Mouse (Mus musculus) embryo, embryonic 10 days (tissue): ENCODE data around the gene Elk4.

Source experiments
- DNase-seq: peaks from one replicate; pipeline ENCODE4 v3.0.0-alpha.2; 2015; ENCODE audit warnings: low spot score

The Elk4 gene

DNA sequence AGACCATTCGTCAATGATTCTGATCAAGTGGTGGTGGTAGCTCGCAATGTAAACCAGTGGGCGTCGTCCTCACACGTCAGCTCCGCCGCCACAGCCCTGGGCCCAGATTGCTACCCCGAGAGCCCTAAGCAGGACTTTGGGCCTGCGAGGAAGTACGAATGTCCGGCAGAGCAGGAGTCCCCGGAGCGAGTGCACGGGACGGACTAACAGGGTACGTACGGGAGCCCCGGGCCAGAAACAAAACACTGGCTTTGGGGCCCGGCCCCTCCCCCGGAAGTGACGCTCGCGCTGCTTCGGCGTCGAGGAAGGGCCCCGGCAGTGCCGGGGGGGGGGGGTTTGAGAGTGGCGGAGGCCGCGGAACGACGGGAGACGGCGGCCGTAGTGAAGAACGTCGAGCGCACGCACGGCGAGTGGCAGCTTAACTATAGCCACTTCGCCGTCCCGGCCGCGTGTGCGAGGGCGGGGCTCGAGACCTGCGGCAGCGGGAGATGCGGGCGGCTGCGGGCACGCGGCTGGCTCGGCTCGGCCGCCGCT is at the start of gene Elk4:
Elk4 (plus strand) TSS at position 326 of the 534 bp plus-strand sequence.
- peak; percentile 82 for DNase-seq

DNA sequence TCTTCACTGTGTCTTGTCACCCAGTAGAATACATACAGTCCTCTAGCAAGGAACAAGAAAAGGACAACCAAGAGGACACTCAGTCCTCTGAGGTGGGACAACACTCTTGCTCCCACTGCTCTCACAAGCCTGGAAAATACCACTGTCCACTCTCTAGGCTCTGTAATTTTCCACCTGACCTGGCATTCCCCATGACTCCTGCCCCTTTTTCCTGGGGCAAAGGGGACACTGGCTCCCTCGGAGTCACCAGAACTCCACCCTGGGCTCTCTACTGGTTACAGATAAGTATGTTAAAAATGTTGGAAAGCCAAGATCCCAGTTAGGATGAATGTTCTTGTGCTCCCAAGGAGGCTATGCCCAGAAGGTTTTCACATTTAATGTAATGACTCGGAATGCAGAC is 46.4 kb upstream of the Elk4 start:
- DNase-seq: no peak

DNA sequence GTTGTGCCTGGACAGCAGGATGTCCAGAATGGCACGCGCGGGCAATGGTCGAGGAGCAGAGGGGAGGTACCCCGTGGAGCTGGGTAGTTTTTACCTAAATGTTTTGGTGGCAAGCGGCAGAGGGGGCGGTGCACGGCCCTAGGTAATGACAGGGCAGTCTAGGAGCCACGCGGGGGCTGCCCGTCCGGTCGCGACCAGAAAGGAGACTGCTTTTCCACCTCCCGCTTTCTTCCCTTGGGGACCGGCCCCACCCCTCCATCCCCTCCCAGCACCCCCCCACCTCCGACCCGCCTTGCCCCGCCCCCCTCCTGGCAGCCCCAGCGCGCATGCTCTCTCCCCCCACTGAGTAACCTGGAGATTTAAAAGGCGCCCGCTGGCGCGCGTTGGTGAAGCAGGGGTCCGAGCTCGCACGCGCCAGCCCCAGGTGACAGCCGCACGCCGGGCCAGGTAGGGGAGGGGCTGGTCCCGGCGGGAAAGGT is 44.8 kb upstream of the Elk4 start, which contains the start of gene Slc45a3:
Slc45a3 (plus strand) TSS at position 362 of the 479 bp plus-strand sequence.
- DNase-seq: peak; percentile 47

DNA sequence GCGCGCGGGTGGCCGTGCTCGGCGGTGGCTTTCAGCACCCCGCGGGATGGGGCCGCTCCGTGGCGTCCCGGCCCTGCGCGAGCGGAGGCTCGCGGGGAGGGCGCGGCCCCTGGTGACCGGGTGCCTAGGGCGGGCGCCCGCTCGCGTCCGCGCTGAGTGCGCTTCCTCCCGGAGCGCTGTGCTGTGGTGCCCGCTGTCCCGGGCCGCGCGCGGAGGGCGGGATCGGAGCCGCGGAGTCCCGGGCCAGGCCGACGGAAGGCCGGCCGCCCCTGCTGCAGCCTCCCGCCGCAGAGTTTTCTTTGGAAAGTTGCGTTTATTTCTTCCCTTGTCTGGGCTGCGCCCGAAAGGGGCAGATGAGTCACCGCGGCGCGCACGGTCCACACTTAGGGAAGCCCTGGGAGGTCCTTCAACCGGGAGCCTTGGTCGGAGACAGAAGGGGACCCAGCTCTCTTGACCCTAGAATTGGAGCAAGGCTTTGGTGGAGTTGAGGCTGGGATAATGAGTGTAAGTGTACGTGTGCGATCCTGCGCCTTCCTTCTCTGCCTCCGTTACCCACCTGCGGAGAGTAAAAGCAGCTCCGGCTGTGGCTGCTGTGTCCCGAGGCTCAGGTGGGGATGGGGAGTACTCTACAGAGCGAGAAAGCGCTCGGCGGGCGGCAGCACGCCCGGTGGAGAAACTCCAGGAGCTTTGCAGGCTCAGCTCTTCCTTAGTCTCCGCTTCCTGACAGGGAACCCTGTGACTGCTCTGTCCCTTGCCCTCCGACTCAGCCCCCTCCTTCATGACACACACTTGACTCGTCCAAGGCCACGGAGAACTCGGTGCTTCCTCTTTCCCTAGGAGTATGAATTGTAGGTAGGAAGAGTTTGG is 44.1 kb upstream of the Elk4 start:
- DNase-seq: peak; percentile 30

DNA sequence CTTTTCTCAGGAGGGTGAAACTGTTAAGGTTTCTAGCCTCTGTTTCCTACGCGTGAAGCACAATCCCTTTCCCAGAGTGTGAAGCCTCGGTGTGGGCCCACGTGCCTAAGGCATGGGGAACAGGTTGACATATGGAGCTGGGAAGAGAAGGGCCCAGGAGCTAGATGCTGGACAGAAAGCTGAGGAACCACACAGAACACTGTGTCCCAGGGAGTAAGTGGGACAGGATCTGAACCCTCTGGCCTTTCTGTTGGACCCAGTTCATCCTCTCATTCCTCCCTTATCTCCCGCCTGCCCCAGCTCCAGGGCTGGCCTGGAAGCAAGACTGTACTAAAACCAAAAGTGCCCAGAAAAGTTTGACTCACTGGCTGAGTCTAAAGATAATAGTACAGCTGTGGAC is 43.3 kb upstream of the Elk4 start:
- DNase-seq: no peak

DNA sequence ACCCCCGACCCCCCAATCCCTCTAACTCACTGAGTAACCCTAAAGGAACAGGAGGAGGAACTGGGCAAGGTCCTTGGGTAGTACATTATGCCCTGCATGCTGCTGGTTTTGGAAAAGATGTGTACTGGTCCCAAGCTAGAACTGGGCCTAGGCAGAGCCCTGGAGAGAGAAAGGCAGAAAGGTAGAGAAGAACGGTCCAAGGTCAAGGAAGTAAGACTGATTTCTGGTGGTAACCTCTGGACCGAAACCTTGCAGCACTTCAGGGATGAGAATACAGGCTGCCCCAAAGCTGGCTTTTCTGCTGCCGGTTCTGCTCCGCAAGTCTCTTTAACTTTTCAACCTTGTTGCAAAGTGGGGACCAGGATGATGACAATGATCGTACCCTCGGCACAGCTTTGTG is 42.8 kb upstream of the Elk4 start:
- no peak for DNase-seq

DNA sequence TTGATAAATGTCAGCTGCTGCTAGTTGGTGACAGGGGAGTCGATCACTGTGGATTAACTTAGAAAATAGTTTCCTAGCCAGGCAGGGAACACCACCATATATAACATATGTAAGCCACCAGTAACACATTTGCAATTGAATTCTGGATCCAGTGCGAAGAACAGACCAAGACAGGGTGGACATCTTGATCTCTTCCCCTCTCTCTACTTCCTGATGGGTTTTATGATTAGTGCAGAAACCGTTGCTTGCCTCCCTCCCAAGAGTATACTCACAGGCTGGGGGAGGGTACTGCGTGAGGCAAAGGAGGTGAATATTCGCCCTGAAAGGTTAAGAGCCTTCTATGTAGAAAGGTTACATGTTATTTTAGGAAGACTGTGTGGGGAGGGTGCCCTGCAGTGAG is 41.6 kb upstream of the Elk4 start:
- DNase-seq: no peak

DNA sequence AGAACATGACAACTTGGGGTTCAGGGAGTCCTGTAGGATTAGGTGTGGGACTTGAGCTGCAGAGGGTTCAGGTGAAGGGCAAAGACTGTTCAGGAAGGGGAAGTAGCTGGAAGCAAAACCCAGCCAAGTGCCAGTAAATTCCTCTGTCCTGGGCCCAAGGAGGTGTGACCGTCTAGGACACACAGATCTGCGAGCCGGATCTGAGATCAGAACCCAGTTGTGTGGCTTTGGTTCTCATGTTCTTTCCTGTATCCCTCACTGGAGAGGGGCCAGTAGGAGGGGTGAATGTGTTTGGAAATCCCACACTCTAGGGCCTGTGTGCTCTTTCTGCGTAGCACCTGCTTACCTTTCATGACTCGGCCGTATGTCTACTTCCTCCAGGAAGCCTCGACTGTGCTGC is 40.1 kb upstream of the Elk4 start:
- no peak for DNase-seq

DNA sequence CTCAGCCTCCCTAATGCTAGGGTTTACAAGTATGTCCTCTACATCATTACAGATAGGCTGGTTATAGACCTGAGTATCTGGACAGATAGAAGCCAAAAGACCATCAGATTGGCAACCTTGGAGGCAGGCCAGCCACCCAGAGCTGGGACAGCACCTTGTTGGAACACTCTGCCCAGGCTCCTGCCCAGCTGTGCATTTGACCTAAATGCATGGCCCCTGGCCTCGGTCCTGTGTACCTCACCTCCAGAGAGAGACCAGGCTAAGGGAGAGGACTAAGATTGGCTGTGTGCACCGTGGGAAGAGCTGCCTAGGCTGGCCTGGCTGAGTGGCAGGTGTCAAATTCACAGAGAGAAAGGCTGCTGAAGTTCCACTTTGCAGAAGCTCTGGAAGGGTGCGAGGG is 38.9 kb upstream of the Elk4 start:
- DNase-seq: no peak

DNA sequence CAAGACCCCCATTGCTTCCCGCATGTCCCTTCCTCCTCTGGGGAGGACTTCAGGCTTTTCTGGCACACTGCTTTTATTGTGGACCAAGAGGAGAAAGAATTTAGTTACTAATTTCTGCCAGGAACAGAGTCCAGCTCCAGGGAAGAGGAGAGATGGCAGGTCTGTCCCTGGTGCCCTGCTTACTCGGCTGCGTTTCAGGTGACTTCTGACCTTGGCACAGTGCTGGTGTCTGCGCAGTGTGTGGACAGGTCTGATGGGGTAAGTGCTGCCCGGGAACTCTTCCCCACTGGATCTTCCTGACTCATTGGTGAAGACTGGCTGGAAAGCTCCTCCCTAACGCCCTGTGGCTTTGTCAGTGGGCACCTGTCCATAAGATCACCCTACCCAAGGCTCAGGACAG is 38.4 kb upstream of the Elk4 start:
- DNase-seq: no peak

DNA sequence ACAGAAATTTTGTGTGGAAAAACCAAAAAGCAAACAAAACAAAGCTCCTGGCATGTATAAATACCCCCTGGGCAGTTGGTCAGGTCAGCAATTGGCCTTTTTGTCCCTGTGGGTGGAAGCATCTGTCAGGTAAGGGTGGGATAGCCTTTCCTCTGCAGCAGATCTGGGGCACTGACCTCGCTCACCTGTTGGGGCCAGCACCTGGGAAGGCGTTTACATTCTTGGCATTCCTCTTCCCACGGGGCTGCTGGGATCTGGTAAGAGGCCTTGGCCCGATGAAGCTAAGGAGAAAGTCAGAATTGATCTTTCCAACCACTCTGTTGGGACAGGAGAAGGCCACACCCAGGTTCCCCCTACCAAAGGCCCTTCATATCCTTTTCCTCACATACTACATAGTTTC is 37.6 kb upstream of the Elk4 start:
- peak; percentile 33 for DNase-seq

DNA sequence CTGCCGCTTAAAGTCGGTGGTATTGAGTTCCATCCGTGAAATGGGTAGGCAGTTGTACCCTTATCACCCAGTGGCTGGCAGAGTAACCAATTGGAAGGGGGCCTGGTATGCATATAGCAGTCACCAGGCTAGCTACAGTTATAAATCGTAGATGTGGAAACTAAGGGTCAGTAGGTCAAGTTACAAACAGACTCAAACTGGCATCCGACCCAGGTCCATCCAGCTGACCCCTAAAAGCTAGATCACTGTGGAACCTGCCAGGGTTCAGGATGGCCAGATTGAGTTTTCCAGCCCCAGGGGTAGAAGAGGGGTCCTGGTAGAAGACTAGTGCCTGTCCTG is 37.1 kb upstream of the Elk4 start:
- DNase-seq: peak; percentile 26

DNA sequence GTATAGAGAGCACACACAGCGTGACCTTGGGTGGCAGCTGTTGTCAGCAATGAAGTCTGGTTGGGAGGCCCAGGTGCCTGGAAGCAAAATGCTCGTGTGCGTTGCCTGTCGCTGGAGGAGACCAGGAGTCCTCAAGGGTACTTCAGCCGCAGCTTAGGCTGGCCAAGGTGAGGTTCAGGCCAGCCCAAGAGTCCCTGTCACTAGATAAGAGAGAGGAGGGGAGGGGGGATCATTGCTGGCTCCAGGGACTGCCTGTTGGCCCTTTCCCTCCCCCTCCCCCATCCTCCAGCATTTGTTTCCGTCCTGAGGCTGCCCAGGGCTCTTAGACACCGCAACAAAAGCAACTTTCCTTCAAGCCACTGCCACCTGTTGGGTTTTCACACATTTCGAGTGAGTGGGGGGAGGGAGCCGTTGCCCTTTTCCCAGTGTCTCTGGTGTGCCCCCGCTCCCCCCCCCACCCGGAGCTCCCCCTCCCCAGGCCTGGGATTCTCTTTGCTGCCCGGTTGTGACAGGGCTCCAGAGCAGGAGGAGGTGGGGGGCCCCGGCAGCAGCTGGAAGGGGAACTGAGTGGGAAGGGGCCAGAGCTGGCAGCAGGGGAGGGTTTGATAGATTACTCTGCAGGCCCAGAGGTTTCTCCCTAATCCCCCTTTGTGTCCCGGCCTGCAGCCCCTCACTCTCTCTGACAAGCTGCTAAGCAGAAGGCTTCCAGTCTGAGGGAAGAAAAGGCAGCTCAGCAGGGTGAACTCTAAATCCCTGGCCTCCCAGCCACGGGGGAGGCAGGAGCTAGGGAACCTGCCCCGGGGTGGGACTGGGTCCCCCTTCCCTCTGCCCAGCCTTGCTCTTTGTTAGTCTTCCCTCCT is 36.5 kb upstream of the Elk4 start:
- DNase-seq: peak; percentile 77

DNA sequence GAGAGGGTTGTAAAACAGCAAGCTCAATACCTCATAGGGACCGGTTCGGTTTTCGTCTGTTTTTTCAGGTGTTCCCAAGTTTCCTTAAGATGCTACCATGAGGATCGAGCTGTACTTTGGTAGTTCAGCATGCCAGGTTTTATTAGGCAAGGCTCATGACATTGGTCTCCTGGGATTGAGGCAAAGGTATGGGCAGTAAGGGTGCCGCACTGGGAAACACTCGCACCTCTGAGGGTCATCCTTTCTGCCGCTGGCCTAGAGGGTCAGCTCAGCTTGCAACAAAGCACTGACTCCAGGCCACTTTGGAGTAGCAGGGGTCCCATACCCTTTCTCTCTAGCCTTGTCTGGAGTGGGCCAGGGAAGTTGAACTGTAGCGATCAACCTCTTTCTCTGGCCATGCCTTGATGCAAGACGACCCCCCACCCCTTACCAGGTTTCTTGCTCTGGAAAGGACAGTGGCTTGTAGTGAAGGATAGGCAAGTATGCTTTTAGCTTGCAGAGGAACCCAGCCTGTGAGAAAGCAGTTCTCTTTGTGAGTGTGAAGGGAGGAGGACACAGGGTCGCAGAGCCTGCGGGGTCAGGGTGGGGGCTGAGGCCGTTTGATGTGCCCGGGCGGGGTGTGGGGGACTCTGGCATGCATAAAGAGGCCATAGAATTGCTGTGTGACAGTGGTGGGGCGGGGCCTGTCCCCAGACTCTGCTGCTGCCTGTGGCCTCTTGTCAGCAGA is 35.5 kb upstream of the Elk4 start:
- DNase-seq: peak; percentile 84

DNA sequence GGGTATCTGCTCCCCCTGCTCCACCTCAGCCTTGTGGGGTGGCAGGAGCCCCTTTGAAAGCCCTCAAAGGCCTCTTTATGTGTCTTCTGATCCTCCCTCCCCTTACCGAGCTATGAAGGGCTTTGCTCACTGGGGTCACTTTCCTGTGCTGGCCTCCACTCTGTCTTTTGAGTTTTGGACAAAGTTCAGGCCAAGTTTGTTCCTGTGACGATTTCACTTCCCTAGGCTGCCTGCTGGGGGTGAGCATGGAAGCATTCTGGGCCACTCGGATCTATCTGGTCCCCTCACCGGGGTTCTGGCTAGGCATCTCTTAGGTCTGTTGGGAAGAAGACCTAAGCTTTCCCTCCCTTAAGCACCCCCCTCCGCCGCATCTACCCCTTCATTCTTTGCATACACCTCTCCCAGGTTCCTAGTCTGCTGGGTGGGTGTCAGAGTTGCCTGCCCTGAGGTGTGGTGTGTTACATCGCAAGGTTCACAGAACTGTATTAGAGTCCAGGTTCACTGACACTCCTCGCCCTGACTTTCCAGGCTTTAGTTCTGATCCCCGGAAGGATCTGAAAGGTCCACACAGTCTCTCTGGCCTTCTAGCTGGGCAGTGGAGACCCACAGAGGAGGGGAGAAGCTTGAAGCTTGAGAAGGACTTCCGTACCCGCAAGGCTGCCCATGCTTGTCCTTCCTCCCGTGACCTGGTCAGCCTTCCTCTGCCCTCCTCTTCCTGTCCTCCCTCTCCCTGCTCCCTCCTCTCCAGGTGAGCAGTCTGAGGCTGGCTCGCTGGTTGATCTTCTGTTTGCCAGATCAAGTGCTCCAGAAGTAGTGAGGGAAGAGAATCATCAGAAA is 34.7 kb upstream of the Elk4 start:
- peak; percentile 28 for DNase-seq

DNA sequence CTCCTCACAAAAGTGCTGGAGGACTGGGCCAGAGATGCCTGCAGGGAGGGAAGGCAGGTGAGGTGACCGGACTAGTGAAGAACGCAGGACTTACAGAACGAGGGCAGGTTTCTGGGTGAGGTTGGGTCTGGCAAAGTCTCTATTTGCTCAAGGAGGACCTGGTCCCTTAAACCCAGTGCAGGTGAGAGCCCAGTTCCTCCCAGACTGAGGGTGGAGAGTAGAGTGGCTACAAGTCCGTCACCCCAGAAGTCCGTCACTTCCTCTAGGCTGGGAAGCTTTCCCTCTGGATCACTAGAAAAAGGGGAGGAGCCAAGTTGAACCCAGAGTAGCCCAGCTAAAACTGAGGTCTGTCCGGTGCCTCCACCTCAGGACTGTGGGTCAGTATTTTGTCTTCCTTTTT is 33.4 kb upstream of the Elk4 start:
- no peak for DNase-seq

DNA sequence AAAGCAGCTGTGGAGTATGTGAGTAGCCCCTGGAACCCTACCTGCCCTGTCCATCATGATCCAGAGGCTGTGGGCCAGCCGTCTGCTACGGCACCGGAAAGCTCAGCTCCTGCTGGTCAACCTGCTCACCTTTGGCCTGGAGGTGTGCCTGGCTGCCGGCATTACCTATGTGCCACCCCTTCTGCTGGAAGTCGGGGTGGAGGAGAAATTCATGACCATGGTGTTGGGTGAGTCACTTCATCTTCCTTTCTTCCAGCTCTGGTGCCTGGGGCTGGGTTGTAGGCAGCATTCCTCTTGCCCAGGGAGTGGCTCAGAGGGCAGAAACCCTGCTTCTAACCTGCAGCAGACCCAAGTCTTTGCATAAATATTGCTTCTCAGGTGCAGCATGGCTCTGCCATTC is 30.5 kb upstream of the Elk4 start:
- DNase-seq: no peak

DNA sequence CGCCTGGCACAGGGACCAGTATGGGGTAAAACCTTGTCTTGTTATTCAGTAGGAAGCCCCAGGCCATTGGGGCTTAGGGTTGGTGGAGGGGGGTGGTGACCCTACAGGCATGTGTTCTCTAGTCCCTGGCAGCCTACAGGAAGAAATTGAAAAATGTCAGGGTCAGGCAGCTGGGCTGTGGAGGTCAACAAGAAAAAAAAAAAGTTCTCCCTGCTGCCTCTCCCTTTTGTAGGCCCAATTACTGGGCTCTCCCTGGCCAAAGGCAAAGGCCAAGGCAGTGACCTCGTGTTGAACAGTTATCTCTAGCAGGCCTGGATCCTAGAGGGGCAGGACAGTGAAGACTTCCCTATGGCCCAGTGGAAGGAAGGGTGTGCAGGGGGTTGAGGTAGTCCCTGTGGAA is 26.9 kb upstream of the Elk4 start:
- DNase-seq: peak; percentile 58

DNA sequence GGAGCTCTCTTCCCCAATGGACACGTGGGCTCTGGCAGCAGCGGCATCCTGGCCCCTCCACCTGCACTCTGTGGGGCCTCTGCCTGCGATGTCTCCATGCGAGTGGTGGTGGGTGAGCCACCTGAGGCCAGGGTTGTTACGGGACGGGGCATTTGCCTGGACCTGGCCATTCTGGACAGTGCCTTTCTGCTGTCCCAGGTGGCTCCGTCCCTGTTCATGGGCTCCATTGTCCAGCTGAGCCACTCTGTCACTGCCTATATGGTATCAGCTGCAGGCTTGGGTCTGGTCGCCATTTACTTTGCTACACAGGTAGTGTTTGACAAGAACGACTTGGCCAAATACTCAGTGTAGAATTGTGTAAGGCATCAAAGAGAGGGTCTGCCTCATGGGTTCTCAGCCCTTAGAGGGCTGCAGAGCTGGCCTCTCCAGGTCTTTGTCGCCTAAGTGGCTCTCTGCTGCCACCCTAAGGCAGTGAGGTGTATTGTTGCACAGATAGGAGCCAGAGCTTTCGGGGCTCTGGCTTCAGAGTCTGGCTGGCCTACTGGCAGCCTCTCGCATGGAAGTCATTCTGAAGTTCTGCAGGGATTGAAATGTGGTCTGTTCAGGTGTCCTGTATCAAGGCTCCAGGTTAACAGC is 25.9 kb upstream of the Elk4 start:
- peak; percentile 89 for DNase-seq

DNA sequence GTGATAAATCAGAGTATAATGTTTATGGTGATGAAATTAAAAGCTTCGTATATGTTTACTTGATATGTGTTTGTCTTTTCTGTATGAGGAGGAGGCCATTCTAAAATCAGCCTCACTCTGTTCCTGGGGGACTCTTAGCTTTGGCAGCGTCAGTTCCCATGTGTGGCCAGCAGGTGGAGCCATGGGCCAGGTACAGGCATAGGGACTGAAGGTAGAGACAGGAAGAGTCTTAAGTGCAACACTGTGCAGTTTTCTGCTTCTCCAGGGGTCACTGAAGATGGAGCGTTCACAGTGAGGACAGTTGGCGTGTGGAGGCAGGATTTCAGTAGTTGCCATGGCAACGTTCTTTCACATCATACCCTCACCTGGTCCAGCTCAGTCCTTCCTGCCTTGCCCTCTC is 24.5 kb upstream of the Elk4 start:
- peak; percentile 81 for DNase-seq

DNA sequence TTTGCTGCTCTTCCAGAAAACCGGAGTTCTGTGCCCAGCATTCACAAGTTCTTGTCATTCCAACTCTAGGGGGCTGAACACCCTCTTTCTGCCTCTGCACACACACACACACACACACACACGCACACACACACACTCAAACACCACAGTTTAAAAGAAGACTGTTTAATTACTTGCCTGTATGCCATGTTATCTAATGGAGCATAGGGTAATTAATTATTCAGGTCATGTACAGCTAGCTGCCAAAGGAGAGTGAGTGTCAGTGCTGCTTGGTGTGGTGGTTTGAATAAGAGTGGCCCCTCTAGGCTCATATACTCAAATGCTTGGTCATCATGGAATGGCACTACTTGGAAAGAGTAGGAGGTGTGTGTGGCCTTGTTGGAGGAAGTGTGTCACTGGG is 23.6 kb upstream of the Elk4 start:
- DNase-seq: no peak
